Mouse (Mus musculus) myocyte (in vitro differentiated cells): Measurements from ENCODE around the gene Ptprc. TPM values are rescaled to one million over a fixed set of nuclear protein-coding genes. Genes with fewer than 3 reads are reported as not detected.

Experiments
- H3K27me3 ChIP-seq: one replicate; pipeline ENCODE4 v1.6.1; 2011; ENCODE audit not compliant: control insufficient read depth, insufficient read depth, insufficient read length
- H3K36me3 ChIP-seq: one replicate; pipeline ENCODE4 v1.6.1; 2011; ENCODE audit not compliant: control insufficient read depth, insufficient read depth
- H3K4me2 ChIP-seq: one replicate; pipeline ENCODE4 v1.6.1; 2011; ENCODE audit warnings: low read depth, control low read depth
- H3K4me3 ChIP-seq: one replicate; pipeline ENCODE4 v1.5.1; 2011; ENCODE audit warnings: mild to moderate bottlenecking, control low read depth, moderate library complexity
- H3K79me2 ChIP-seq: one replicate; pipeline ENCODE4 v1.6.1; 2011; ENCODE audit not compliant: control insufficient read depth, insufficient read depth
- H3ac ChIP-seq: one replicate; pipeline ENCODE4 v1.6.1; 2011; ENCODE audit not compliant: control insufficient read depth, insufficient read length
- CEBPB ChIP-seq: IDR thresholded peaks from 2 replicates; pipeline ENCODE4 v1.6.1; 2011; ENCODE audit warnings: mild to moderate bottlenecking, moderate library complexity; ENCODE audit not compliant: poor library complexity, insufficient read depth, severe bottlenecking
- E2F4 ChIP-seq: IDR thresholded peaks from one replicate; pipeline ENCODE4 v1.6.1; 2011; ENCODE audit warnings: mild to moderate bottlenecking, control low read depth, moderate library complexity; ENCODE audit not compliant: insufficient read depth
- MAX ChIP-seq: IDR thresholded peaks from one replicate; pipeline ENCODE4 v1.6.1; 2011; ENCODE audit warnings: low read depth, mild to moderate bottlenecking, control low read depth
- MYOD1 ChIP-seq, 3 experiments: IDR thresholded peaks; one replicate each; pipeline ENCODE4 v1.6.1; 2011; ENCODE audit warnings: control low read depth in 2 of 3, low read depth in 2 of 3, mild to moderate bottlenecking in 2 of 3, moderate library complexity in 1 of 3; ENCODE audit not compliant: insufficient read length in 2 of 3, control insufficient read depth in 1 of 3
- MYOG ChIP-seq, 3 experiments: IDR thresholded peaks; one replicate each; pipeline ENCODE4 v1.6.1; 2011; ENCODE audit warnings: control low read depth in 2 of 3, low read depth in 2 of 3, mild to moderate bottlenecking in 2 of 3; ENCODE audit not compliant: insufficient read length in 2 of 3, control insufficient read depth in 1 of 3, insufficient read depth in 1 of 3
- POLR2A ChIP-seq: IDR thresholded peaks from one replicate; pipeline ENCODE4 v1.6.1; 2011; ENCODE audit warnings: low read depth, mild to moderate bottlenecking, control low read depth, moderate library complexity; ENCODE audit not compliant: insufficient read length
- POLR2AphosphoS2 ChIP-seq: IDR thresholded peaks from one replicate; pipeline ENCODE4 v1.6.1; 2011; ENCODE audit warnings: low read depth, control low read depth; ENCODE audit not compliant: insufficient read length
- REST ChIP-seq: IDR thresholded peaks from one replicate; pipeline ENCODE4 v1.6.1; 2011; ENCODE audit warnings: mild to moderate bottlenecking, control low read depth, moderate library complexity; ENCODE audit not compliant: insufficient read depth, insufficient read length
- SRF ChIP-seq: IDR thresholded peaks from one replicate; pipeline ENCODE4 v1.6.1; 2011; ENCODE audit warnings: low read depth; ENCODE audit not compliant: control insufficient read depth, insufficient read length
- TCF12 ChIP-seq: IDR thresholded peaks from one replicate; pipeline ENCODE4 v1.6.1; 2011; ENCODE audit warnings: mild to moderate bottlenecking, control low read depth; ENCODE audit not compliant: poor library complexity, insufficient read depth, severe bottlenecking
- TCF3 ChIP-seq: IDR thresholded peaks from one replicate; pipeline ENCODE4 v1.6.1; 2011; ENCODE audit warnings: low read depth, control low read depth; ENCODE audit not compliant: insufficient read length
- USF1 ChIP-seq: IDR thresholded peaks from one replicate; pipeline ENCODE4 v1.6.1; 2011; ENCODE audit warnings: low read depth, mild to moderate bottlenecking, control low read depth, moderate library complexity
- polyA plus RNA-seq: library from polyadenylated mRNA; unstranded; fragments of >200 nt; fragmentation: generic; extraction: Trizol; gene quantifications from one replicate; pipeline ENCODE4 v1.2.1, GENCODE M21; 2012; ENCODE audit warnings: missing spikeins

The Ptprc gene
- not detected for polyA plus RNA-seq

DNA sequence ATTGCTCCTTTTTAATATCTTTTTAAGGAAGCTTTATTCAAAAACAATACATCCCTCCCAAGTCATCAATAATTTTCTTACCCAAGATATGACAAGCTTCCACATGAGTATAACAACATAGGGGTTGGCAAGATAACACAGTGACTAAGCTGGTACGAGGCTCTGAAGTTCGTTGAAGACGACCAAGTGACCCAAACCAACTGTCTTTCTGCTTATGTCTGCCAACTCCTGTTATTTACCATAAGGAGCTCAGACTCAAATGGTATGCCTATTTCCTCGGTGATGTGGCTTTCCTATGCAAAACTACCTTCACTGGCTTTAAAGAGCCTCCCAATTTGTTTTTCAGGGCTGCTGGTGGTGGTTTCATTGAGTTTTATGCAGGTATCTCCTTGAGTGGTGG lies at the start of gene Ptprc:
Gene Ptprc (minus strand): TSS at position 215 of the 400 bp plus-strand sequence.
- TF ChIP-seq TCF3 = no peak
- no peak for TF ChIP-seq CEBPB
- TF ChIP-seq USF1 = no peak
- no peak for TF ChIP-seq MAX
- H3K79me2 ChIP-seq = no peaks in the 10 kb centered on the region
- H3K4me2 ChIP-seq = no peak within 1 kb of the TSS
- no peaks in the 10 kb centered on the region for H3K36me3 ChIP-seq
- H3ac ChIP-seq = no peak within 1 kb of the TSS
- H3K27me3 ChIP-seq = no peaks in the 10 kb centered on the region
- H3K4me3 ChIP-seq = no peak within 1 kb of the TSS

DNA sequence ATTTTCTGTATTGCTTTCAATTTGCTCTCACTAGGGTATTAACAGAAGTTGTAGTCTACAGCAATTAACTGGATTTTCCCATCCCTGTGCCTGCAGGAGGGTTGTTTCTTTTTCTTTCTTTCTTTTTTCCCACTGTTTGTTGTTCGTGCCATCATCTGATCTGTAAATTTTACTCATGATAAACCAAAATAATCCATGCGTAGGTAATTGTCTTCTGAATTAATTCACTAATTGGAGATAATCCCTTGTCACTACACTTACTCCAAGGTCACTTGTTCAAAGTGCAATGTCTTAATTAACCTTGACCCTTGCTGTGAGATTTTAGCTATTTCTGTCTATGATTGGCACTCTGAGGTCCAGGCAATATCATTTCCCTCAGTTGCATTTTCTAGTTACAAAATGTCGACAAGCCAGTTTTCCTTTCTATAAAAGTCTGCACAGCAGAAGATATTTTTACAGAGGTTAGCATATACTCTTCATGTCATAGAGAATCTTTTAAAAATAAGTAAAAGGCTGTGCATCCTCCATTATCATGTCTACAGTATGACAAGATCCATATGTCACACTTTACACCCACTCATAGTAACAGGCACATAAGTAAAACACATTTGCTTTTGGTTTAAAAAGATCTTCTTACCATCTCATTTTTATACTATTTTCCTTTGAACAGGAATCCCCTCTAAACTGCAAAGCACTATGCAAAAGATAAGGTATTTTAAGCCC lies 39.4 kb upstream of the Ptprc start:
- Histone ChIP-seq H3ac (no peak overlapping the region), H3K4me3 (no peak overlapping the region), H3K36me3 (no peaks in the 10 kb centered on the region), H3K4me2 (no peak overlapping the region), H3K27me3 (no peaks in the 10 kb centered on the region), H3K79me2 (no peaks in the 10 kb centered on the region)
- TF ChIP-seq REST = no peak
- no peak for TF ChIP-seq SRF
- no peak for TF ChIP-seq E2F4
- no peak for TF ChIP-seq USF1
- TF ChIP-seq MYOG (IDR thresholded peaks at IDR 0.05; ENCODE audit: control insufficient read depth in 1 of 3, insufficient read depth in 1 of 3, insufficient read length in 2 of 3, low read depth in 2 of 3) = no peak
- no peak for TF ChIP-seq MYOD1 (IDR thresholded peaks at IDR 0.05; ENCODE audit: control insufficient read depth in 1 of 3, insufficient read length in 2 of 3, low read depth in 2 of 3)
- no peak for TF ChIP-seq TCF3
- TF ChIP-seq MAX = no peak
- TF ChIP-seq POLR2A = no peak
- TF ChIP-seq POLR2AphosphoS2 = no peak
- TF ChIP-seq CEBPB = no peak

DNA sequence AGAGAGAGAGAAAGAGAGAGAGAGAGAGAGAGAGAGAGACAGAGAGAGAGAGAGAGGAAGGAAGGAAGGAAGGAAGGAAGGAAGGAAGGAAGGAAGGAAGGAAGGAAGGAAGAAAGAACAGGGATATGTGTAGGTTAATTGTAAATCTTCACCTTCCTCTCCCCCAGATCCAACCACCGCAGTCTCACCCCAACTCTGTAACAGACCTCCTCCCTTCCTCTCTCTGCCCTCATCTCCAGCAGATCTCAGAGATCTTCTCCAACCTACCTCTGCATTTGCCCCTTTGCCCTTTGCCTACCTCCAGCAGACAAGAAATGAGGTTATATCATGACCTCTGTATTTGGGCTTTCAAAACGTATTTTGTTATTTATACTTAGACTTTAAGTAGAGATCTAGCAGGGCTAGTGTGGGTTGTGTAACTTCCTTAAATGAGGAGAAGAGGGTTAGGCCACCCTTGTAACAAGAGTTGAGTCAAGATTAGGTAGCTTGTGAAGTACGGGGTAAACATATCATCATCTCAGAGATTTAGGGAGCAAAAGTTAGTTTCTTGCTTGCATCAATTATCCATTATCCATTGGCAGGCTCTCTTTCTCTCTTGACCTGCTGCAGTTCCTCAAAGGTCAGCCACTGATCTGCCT lies 35.0 kb upstream of the Ptprc start:
- no peaks in the 10 kb centered on the region for H3K79me2 ChIP-seq
- no peaks in the 10 kb centered on the region for H3K27me3 ChIP-seq
- no peaks in the 10 kb centered on the region for H3K36me3 ChIP-seq
- H3K4me2 ChIP-seq = no peak overlapping the region
- TF ChIP-seq SRF (no peak), REST (no peak), CEBPB (no peak)
- no peak overlapping the region for H3ac ChIP-seq
- no peak overlapping the region for H3K4me3 ChIP-seq

DNA sequence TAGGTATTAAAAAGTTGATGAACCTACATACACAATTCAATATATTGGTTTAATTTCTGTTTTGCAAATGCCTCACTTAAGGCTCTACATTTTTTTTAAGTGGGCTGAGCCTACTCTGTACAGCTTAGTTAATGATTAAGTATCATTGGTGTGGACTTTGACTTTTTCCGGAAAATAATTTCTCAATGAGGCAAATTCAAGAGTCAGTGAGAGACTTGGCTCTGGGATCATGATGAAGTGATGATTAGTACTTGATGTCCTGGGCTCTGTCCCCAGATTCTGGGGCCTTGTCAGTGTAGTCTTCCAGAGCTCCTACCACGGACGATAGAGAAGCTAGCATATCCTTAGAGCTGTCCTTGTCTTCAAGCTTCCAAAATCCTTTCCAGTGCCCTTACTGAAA lies 34.2 kb upstream of the Ptprc start:
- no peak overlapping the region for H3K4me3 ChIP-seq
- no peaks in the 10 kb centered on the region for H3K79me2 ChIP-seq
- H3K4me2 ChIP-seq = no peak overlapping the region
- TF ChIP-seq MAX = no peak
- no peak for TF ChIP-seq SRF
- no peak for TF ChIP-seq MYOG (IDR thresholded peaks at IDR 0.05; ENCODE audit: control insufficient read depth in 1 of 3, insufficient read depth in 1 of 3, insufficient read length in 2 of 3, low read depth in 2 of 3)
- no peak for TF ChIP-seq MYOD1 (IDR thresholded peaks at IDR 0.05; ENCODE audit: control insufficient read depth in 1 of 3, insufficient read length in 2 of 3, low read depth in 2 of 3)
- TF ChIP-seq E2F4 = no peak
- TF ChIP-seq POLR2AphosphoS2 = no peak
- TF ChIP-seq TCF12 = no peak
- TF ChIP-seq USF1 = no peak
- TF ChIP-seq CEBPB = no peak
- no peak for TF ChIP-seq REST
- no peak for TF ChIP-seq TCF3
- no peak for TF ChIP-seq POLR2A
- H3ac ChIP-seq = no peak overlapping the region
- no peaks in the 10 kb centered on the region for H3K36me3 ChIP-seq
- no peaks in the 10 kb centered on the region for H3K27me3 ChIP-seq

DNA sequence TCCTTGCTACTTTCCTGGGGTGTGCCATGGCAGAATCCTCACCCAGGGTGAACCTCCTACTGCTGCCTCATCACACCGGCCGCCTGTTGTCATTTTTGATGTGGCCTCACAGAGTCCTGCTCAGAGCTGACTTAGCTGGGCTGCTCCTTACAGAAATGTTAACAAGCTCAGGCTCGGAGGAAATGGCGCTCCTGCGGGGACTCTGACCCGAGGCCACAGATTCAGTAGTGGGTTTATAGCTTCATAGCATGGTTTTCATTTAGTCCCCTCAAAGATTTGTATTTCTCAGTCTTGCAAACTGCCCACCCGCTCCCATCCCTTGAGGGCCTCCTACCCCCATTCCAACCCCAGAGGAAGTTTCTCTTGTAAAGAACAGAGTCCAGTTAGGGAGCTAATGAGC lies 30.5 kb upstream of the Ptprc start:
- H3ac ChIP-seq = no peak overlapping the region
- no peaks in the 10 kb centered on the region for H3K27me3 ChIP-seq
- H3K79me2 ChIP-seq = no peaks in the 10 kb centered on the region
- no peak overlapping the region for H3K4me2 ChIP-seq
- TF ChIP-seq REST = no peak
- no peak for TF ChIP-seq POLR2AphosphoS2
- H3K4me3 ChIP-seq = no peak overlapping the region
- no peaks in the 10 kb centered on the region for H3K36me3 ChIP-seq
